Mouse (Mus musculus): ENCODE results near the gene Ptgs1.

GRCm38 (mm10) chr2:36184876-36185275, 45.4 kb upstream of the Ptgs1 start:
- TF ChIP-seq GATA1 (IDR thresholded peaks at IDR 0.05; ENCODE audit: low read length) (no peak), TAL1 (IDR thresholded peaks at IDR 0.05; ENCODE audit: low read length) (no peak)
